Mouse (Mus musculus) heart, embryonic 11.5 days (tissue): ENCODE data around the gene Prkcg. TPM values are rescaled to one million over a fixed set of nuclear protein-coding genes. Genes with fewer than 3 reads are reported as not detected.

Source experiments
- ATAC-seq: fragments of 200-750 bp; cut with Nextera tagmentation; replicated peaks from 2 replicates; pipeline ENCODE4 v1.8.0; 2017; ENCODE audit warnings: moderate library complexity; ENCODE audit not compliant: insufficient number of reproducible peaks, low FRiP score, low TSS enrichment
- H3K27ac ChIP-seq: fragments of 300-500 bp; sonication (generic); 2 replicates; pipeline ENCODE4 v1.5.1; 2014; ENCODE audit warnings: mild to moderate bottlenecking, low read depth, low read length
- H3K27me3 ChIP-seq: fragments of 300-500 bp; sonication (generic); 2 replicates; pipeline ENCODE4 v1.6.1; 2014; ENCODE audit warnings: mild to moderate bottlenecking, low read length, mixed read lengths; ENCODE audit not compliant: control insufficient read depth, insufficient read depth
- H3K36me3 ChIP-seq: fragments of 300-500 bp; sonication (generic); 2 replicates; pipeline ENCODE4 v1.6.1; 2014; ENCODE audit warnings: mild to moderate bottlenecking, low read length, moderate library complexity, mixed read lengths; ENCODE audit not compliant: control insufficient read depth, insufficient read depth
- H3K4me1 ChIP-seq: fragments of 300-500 bp; sonication (generic); 2 replicates; pipeline ENCODE4 v1.6.1; 2014; ENCODE audit warnings: low read length; ENCODE audit not compliant: control insufficient read depth, insufficient read depth
- H3K4me2 ChIP-seq: fragments of 300-500 bp; sonication (generic); 2 replicates; pipeline ENCODE4 v1.6.1; 2014; ENCODE audit warnings: mild to moderate bottlenecking, moderate library complexity
- H3K4me3 ChIP-seq: fragments of 300-500 bp; sonication (generic); 2 replicates; pipeline ENCODE4 v1.5.1; 2014; ENCODE audit warnings: low read depth, low read length
- H3K9ac ChIP-seq: fragments of 300-500 bp; sonication (generic); 2 replicates; pipeline ENCODE4 v1.6.1; 2014; ENCODE audit warnings: mild to moderate bottlenecking, low read depth, low read length, moderate library complexity
- H3K9me3 ChIP-seq: fragments of 300-500 bp; sonication (generic); replicated peaks from 2 replicates; pipeline ENCODE4 v1.6.1; 2016; ENCODE audit warnings: low read length; ENCODE audit not compliant: control insufficient read depth
- WGBS: fragments of 180-500 bp; shearing (Covaris S2); extraction: QIAGEN DNeasy Blood & Tissue Kit; methylation state at CpG from one replicate; pipeline ENCODE4 v1.1.7; 2014; ENCODE audit not compliant: insufficient replicate concordance; 5-methylcytosine and 5-hydroxymethylcytosine counted together
- polyA plus RNA-seq: library from polyadenylated mRNA; unstranded; fragments of >200 nt; fragmentation: Nextera tagmentation; extraction: Ambion mirVana; gene quantifications from 2 replicates; pipeline ENCODE4 v1.2.1, GENCODE M21; 2014

Prkcg gene
- polyA plus RNA-seq, 1 experiment from 2014 or later, result 0.14 TPM

GRCm38 (mm10) chr7:3367569-3367968 lies 78.6 kb downstream of the Prkcg start:
- WGBS, result 2% methylated on average over 10 of the region's 11 CpGs
- peaks cover 28% of the 10 kb centered on the region for H3K27me3 ChIP-seq
- no peak for ATAC-seq
- no peaks in the 10 kb centered on the region for H3K9me3 ChIP-seq
- H3K4me1 ChIP-seq, result peaks cover 4% of the 10 kb centered on the region; the same call in 1 of the 2 replicates
- H3K9ac ChIP-seq, result no peak overlapping the region
- H3K4me2 ChIP-seq, result peak overlapping the region; percentile 66
- H3K4me3 ChIP-seq, result peak overlapping the region; percentile 35
- H3K27ac ChIP-seq, result no peak overlapping the region
- H3K36me3 ChIP-seq, result no peaks in the 10 kb centered on the region

GRCm38 (mm10) chr7:3368311-3368710 lies 79.3 kb downstream of the Prkcg start:
- no peak for ATAC-seq
- H3K27ac ChIP-seq, result no peak overlapping the region
- no peak overlapping the region for H3K9ac ChIP-seq
- H3K27me3 ChIP-seq, result peaks cover 28% of the 10 kb centered on the region
- H3K4me3 ChIP-seq, result no peak overlapping the region
- peaks cover 4% of the 10 kb centered on the region; the same call in 1 of the 2 replicates for H3K4me1 ChIP-seq
- H3K9me3 ChIP-seq, result no peaks in the 10 kb centered on the region
- H3K4me2 ChIP-seq, result peak overlapping the region; percentile 66
- 20% methylated on average over 12 of the region's 12 CpGs for whole genome bisulfite sequencing
- no peaks in the 10 kb centered on the region for H3K36me3 ChIP-seq

GRCm38 (mm10) chr7:3369189-3369588 lies 80.2 kb downstream of the Prkcg start:
- Histone ChIP-seq H3K4me1 (peaks cover 4% of the 10 kb centered on the region; the same call in 1 of the 2 replicates), H3K9me3 (no peaks in the 10 kb centered on the region), H3K27ac (no peak overlapping the region), H3K36me3 (no peaks in the 10 kb centered on the region), H3K9ac (no peak overlapping the region), H3K4me3 (no peak overlapping the region), H3K27me3 (peaks cover 28% of the 10 kb centered on the region), H3K4me2 (no peak overlapping the region)
- no peak for ATAC-seq
- WGBS, result 58% methylated on average over 6 of the region's 6 CpGs

- ATAC-seq, result no peak
- peaks cover 4% of the 10 kb centered on the region; the same call in 1 of the 2 replicates for H3K4me1 ChIP-seq
Observed at GRCm38 (mm10) chr7:3370407-3370806, 81.4 kb downstream of the Prkcg start.

GRCm38 (mm10) chr7:3372376-3372775 lies 83.4 kb downstream of the Prkcg start:
- H3K36me3 ChIP-seq, result no peaks in the 10 kb centered on the region
- WGBS, result 64% methylated on average over 2 of the region's 2 CpGs
- H3K27ac ChIP-seq, result no peak overlapping the region
- H3K4me2 ChIP-seq, result no peak overlapping the region
- no peak overlapping the region for H3K4me3 ChIP-seq
- no peak overlapping the region for H3K9ac ChIP-seq
- no peaks in the 10 kb centered on the region for H3K9me3 ChIP-seq
- ATAC-seq, result no peak
- 0 out of 2 replicates have a peak, but pooled peaks cover under 1% of the 10 kb centered on the region for H3K4me1 ChIP-seq
- H3K27me3 ChIP-seq, result peaks cover 7% of the 10 kb centered on the region

More at GRCm38 (mm10) chr7:3370407-3370806, 81.4 kb downstream of the Prkcg start:
- Histone ChIP-seq H3K9me3 (no peaks in the 10 kb centered on the region), H3K9ac (no peak overlapping the region), H3K27me3 (peaks cover 23% of the 10 kb centered on the region), H3K36me3 (no peaks in the 10 kb centered on the region), H3K4me3 (no peak overlapping the region), H3K27ac (no peak overlapping the region), H3K4me2 (no peak overlapping the region)
- WGBS, result 40% methylated on average over 4 of the region's 4 CpGs

GRCm38 (mm10) chr7:3373754-3374153 lies 84.8 kb downstream of the Prkcg start:
- ATAC-seq, result no peak
- H3K27me3 ChIP-seq, result no peaks in the 10 kb centered on the region
- H3K27ac ChIP-seq, result no peak overlapping the region
- 82% methylated on average over 8 of the region's 8 CpGs for WGBS
- no peak overlapping the region for H3K4me2 ChIP-seq
- no peaks in the 10 kb centered on the region for H3K9me3 ChIP-seq
- H3K36me3 ChIP-seq, result no peaks in the 10 kb centered on the region
- no peaks in the 10 kb centered on the region for H3K4me1 ChIP-seq
- H3K4me3 ChIP-seq, result no peak overlapping the region
- H3K9ac ChIP-seq, result no peak overlapping the region

GRCm38 (mm10) chr7:3376831-3377230 lies 87.9 kb downstream of the Prkcg start:
- Histone ChIP-seq H3K36me3 (no peaks in the 10 kb centered on the region), H3K4me2 (no peak overlapping the region), H3K4me1 (no peaks in the 10 kb centered on the region), H3K4me3 (no peak overlapping the region), H3K9me3 (no peaks in the 10 kb centered on the region), H3K27ac (no peak overlapping the region), H3K9ac (no peak overlapping the region), H3K27me3 (no peaks in the 10 kb centered on the region)
- WGBS, result 48% methylated on average over 4 of the region's 4 CpGs
- no peak for ATAC-seq

Other genes starting within 250 kb of the Prkcg start
- not detected in 2 replicates for gene AU018091, start 120.0 kb upstream of the Prkcg start, polyA plus RNA-seq
- not detected in 2 replicates for gene Nlrp12, start 39.4 kb upstream of the Prkcg start, polyA plus RNA-seq
- 221 and 235 TPM in 2 replicates for gene Myadm, start 99 bp upstream of the Prkcg start, polyA plus RNA-seq
- 0.24 and 0.27 TPM in 2 replicates for gene Cacng7, start 43.8 kb downstream of the Prkcg start, polyA plus RNA-seq
- 1.7 and 1.8 TPM in 2 replicates for gene Cacng8, start 101.5 kb downstream of the Prkcg start, polyA plus RNA-seq
- gene Cacng6, start 135.0 kb downstream of the Prkcg start, polyA plus RNA-seq, result 18.3 and 19.0 TPM in 2 replicates
- not detected in 2 replicates for gene Tarm1, start 213.4 kb downstream of the Prkcg start, polyA plus RNA-seq